Mouse (Mus musculus) cerebellum, adult 9-11 months (tissue): ENCODE measurements around the gene Xpa.

Experiments used
- DNase-seq: peaks from one replicate; pipeline ENCODE4 v3.0.0; 2022

Xpa gene

DNA sequence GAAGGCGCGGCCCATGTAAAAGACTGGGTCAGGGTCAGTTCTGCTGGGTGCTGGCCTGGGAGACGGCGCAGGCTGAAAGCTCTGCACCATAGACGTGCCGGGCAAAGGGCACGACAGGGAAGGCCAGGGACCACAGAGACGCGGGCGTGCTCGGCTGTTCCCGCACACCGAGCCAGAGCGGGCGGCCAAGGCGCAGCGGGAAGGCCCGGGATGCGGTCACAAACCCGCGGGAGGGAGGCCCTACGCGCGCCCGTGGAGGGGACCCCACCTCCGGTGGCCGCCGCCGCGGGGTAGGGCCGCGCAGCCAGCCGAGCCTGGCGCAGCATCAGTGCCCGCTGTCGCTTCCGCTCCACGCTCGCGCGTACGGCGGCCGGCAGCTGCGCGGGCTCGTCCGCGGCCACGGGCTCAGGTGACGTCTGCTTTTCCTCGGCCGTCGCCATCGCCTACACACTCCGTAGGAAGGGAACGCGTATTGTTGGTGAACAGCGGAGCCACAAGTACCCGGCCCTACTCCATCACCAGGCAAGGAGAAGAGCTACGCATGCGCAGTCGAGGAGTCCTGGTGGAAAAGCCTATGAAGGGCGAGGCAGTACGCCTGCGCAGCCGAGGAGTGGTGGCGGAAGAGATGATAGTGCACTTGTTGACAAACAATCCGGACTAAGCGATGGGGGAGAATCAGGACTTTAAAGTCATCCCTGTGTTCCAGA lies at the start of gene Xpa:
Xpa (minus strand) TSS at position 531 of the 707 bp plus-strand sequence.
- peak; percentile 97 for DNase-seq

DNA sequence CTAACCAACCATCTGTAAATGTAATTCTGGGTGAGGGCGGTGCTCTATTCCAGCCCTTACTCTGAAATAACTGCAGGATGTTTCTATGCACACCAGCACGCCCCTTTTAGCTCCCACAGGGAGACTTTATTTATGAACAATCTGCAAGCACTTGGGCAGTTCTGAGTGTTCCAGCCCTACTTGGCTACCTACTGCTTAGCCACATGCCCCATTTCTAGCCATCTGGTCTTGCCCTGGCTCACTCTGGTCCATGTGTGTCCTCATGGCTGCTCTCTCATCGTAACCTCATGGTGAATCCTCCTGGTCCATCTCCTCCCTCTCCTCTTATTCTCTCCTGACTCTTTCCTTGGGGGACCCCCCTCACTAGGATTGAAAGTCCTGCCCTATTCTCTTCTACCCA lies 39.8 kb upstream of the Xpa start:
- peak; percentile 88 for DNase-seq

DNA sequence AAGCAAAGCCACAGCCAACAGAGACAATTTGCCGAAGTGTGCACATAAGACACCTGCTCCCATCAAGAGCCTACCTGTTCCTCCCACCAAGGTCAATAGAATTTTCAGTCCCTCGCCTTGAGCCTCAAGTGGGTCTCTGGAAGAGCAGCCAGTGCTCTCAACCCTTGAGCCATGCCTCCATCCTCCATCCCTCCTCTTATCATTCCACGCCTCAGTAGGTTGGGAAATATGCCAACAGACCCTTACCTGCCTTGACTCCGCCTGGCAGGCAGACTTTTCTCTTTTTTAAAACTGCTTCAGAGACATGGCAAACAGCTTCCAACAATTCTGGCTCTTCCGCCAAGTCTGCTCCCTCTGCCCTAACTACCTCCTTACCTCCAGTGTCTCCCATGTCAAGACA lies 38.6 kb upstream of the Xpa start:
- no peak for DNase-seq

- no peak for DNase-seq
These were observed 30.9 kb upstream of the Xpa start for GRCm38 (mm10) chr4:46226972-46227535.

- DNase-seq, result no peak
These were observed 25.0 kb upstream of the Xpa start for GRCm38 (mm10) chr4:46221090-46221489.

- DNase-seq, result peak; percentile 65
These were observed 6.5 kb upstream of the Xpa start for GRCm38 (mm10) chr4:46202562-46203126.

DNA sequence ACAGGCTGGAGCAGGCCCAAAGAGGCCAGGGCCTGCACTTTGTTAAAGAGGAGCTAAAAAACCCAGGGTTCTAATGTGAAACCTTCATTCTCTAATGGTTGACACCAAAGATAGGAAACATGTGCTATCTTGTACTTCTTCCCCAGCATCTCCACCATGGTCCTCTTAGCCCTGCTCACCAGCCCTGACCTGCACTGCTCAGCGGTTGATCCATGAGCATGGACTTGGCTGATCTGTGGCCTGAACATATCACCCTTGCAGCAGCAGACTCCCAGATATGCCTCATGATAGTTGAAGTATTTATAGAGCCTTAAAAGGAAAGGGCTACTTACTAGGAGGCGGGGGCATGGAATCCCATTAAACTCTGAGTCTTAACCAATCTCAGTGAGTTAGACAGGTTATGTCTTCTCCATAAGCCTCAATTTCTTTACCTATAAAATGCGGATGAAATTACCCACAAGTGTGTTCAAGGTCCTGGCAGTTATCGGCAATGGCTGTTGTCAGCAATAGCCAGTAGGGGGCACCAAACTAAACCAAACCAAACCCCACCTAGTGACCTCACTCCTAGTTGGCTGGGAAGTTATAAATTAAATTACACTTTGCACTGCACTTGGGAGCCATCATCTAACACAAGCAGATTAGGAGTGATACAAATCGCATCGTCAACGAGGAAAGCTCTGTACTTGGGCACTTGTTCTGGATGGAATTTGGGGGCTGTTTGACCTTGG lies 5.9 kb upstream of the Xpa start:
- peak; percentile 83 for DNase-seq

DNA sequence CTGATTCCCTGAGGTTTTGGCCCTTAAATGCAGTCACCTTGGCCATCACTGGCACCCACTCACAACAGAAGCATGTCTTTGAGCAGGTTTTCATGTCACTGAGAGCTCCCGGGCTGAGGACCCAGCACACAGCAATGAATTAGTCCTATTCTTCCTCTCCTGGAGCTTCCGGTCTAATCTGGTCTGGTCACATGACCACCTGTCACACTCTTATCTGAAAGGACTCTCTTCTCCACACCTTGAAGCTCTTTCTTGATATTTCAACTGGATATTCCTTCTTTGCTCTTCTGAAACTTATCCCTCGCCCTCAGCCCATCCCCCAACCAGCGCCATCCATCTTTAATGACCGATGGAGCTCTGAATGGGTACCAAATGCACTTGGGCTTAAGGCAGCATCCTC lies 2.0 kb upstream of the Xpa start:
- DNase-seq, result no peak

- no peak for DNase-seq
These were observed 402 bp upstream of the Xpa start for GRCm38 (mm10) chr4:46196513-46196912.

- DNase-seq, result peak; percentile 42
These were observed 4.1 kb downstream of the Xpa start for GRCm38 (mm10) chr4:46192011-46192410.

DNA sequence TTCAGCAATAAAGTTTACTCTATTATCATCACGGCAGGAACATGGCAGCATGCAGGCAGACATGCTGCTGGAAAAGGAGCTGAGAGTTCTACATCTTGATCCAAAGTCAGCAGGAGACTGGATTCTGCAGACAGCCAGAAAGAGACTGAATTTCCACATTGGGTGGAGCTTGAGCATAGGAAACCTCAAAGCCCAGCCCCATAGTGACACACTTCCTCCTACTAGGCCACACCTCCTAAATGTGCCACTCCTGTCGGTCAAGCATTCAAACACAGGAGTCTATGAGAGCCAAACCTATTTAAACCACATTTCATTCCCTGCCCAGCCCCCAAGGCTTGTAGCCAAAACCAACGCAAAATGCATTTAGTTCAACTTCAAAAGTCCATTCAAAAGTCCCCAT lies 9.6 kb downstream of the Xpa start:
- no peak for DNase-seq

- no peak for DNase-seq
These were observed 10.2 kb downstream of the Xpa start for GRCm38 (mm10) chr4:46185890-46186289.

DNA sequence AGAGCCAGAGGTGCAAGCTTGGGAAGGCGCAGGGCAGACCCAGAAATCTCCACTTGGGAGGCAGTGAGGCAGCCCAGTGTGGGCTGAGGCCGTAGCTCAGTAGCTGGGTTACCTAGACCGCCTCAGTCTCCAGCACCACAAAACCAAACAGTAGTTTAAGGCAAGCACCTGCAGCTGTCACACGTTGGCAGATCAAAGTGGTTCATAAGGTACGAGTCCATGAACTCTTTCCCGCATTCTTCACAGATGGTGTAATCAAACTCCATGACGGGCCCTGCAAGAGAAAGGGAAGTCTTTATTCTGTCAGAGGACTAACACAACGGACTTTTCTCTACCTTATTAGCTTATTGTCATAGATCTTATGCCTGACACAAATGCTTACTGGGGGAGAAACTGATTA lies 10.7 kb downstream of the Xpa start:
- DNase-seq, result no peak

DNA sequence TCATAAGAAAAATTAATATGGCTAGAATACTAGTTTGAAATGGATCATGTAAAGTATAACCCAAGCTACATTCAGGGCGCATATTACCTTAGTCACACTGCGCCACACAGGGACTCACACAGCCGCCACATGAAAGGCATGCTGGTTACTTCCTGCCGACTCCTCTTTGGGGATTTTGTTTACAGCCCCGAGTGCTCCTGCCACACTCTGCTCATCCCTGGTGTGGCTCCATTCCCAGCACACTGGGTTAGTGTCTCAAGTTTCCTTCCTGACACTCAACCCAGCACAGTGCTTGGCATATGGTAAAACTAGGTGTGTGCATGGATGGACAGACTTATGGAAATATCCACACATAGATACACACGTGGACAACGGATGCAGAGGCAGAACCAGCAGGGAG lies 13.9 kb downstream of the Xpa start:
- DNase-seq, result no peak

- DNase-seq, result no peak
These were observed 14.9 kb downstream of the Xpa start for GRCm38 (mm10) chr4:46181168-46181567.

DNA sequence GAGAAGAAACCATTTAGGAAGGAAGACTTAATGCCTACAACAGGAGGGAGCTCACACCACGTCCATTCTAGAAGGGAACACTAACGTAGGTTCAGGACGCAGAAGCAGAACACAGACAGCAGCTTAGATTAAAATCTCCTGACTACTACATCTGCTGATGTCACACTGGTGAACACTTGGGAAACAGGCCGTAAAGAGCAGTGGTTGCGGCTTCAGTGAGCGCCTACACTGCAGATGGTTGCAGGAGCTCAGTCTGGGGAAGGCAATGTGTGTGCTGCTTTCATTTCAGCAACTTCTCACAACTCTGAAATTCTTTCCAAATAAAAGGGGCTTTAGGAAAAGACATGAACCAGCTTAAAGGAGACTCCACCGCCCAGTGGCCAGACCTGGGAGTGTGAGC lies 18.6 kb downstream of the Xpa start:
- DNase-seq, result no peak

DNA sequence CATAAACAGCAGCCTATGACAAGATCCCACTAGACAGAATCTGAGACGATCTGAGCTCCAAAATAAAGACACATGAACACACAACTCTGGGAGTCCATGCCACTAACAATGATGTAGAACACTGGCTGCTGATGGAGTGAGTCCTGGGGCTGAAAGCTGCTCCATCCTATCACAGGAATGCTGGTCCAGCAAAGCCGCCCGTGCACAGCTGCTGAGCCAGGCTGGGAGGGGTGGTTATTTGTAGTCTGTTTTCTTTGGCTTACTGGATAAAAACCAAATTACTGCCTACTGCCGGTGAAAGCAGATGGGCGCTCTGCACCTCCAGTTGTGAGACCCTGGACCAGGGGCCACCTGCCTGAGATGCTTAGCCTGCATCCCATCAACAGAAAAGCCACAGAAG lies 19.1 kb downstream of the Xpa start:
- no peak for DNase-seq

DNA sequence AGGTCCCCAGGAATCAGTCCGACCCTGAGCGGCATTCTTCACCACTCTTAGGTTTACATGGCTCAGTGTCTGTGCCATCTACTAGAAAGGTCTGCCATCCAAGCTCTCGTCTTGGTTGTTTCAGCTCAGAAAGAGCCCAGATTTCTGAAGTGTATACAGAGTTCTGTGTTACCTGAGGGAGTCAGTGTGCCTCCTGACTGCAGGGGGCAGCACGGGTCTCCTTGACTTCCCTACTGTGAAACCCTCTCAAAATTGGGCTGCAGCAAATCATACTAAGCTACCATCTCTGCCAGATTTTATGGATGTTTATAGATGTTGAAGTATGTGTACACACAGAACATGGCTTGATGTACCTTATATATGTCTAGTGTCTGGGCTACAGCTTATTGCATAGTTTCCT lies 19.8 kb downstream of the Xpa start:
- DNase-seq, result no peak

GRCm38 (mm10) chr4:46171761-46172160 lies 24.4 kb downstream of the Xpa start:
- no peak for DNase-seq

GRCm38 (mm10) chr4:46165831-46166230 lies 30.3 kb downstream of the Xpa start:
- DNase-seq, result no peak

GRCm38 (mm10) chr4:46164027-46164426 lies 32.1 kb downstream of the Xpa start:
- DNase-seq, result no peak

DNA sequence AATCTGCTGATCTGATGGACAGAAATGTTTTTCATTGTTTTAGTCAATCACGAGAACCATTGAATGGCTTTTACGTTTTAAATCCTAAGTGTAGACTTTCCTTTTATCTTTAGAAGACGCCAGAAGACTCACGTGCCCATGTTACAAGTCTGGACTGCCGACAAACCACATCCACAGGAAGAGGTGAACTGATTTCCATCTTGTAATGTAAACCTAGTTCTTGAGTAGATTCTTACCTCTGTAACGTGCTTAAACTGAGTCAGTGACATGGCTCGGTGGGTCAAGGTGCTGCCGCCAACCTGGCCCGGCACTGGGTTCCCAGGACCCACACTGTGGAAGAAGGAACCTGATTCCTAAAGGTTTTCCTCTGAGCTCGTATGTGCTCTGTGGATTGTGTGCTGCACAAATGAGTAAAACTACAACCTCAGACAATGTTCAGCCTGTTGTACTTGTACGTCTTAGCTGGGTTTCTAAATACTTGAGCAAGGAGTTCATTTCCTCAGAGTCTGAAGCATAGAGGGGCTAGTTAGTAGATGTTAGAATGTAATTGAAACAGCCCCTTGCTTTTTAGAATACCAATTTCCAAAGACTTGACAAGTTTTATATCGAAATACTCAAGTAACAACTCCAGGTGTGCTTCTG lies 44.1 kb downstream of the Xpa start:
- no peak for DNase-seq

GRCm38 (mm10) chr4:46146881-46147280 lies 49.2 kb downstream of the Xpa start:
- no peak for DNase-seq

DNA sequence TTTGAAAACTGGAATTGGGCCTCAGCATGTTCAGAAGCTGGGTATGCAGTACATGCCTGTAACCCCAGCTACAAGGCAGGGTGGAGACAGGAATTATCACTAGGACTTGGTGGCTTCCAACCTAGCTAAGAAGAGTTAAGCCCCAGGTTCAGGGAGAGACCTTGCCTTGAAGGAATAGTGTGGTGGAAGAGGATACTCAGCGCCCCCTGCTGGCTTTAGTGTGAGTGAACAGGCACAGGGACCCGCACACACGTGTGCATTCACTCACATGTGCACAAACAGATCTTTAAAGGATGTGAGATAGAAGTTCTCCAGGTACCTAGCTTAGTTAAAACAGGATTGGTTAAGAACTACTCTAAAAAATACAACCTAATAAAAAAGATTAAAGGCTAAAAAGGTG lies 51.8 kb downstream of the Xpa start:
- DNase-seq, result no peak
